Mouse (Mus musculus): ENCODE data around the gene Rdh9.

DNA sequence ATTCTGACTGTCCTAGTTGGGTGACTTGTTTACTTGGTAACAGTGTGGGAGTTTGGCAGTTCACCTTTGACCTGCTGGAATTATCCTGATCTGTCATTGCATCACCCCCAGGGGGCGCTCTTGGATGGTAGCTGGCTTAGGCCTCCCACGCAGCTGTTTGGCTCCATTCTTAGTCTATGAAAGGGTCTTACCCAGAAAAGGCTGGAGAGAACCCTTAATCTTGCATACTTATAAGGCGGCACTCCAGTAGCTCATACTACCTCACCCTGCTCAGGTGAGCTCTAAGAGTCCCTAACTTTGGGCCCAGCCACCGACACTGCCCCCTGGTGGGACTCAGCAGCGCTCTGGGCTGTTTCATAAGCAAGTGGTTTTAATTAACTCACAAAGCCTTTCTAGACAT lies 31.5 kb upstream of the Rdh9 start:
- TF ChIP-seq CTCF (IDR thresholded peaks at IDR 0.05) = peak; percentile 70
- TF ChIP-seq EP300 (IDR thresholded peaks at IDR 0.05) = no peak

Data from lung, postnatal 0 days (tissue).